Mouse (Mus musculus): ENCODE data around the gene Gm4907. TPM values are rescaled to one million over a fixed set of nuclear protein-coding genes. Genes with fewer than 3 reads are reported as not detected.

Gene Gm4907
- polyA plus RNA-seq (2017; shearing (Covaris generic)): not detected

DNA sequence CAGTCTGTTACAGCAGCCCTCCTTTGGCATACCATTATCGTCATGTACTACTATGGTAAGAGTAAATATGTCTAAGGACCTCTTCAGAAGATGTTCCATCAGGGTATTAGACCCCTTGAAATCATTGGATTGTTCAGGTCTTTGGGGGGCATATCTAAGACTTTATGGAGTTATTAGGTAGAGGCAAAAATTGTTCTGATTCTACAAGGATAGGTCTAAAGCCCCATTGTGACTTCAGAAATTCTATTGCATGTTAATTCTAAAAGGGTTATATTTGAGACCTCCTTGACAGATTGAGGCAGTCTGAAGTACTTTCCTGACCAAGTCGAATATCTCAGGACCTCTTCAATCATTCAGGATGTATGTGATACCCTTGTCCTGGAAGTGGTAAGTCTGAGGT is at the start of gene Gm4907:
Gm4907 (plus strand) TSS at position 301 of the 400 bp plus-strand sequence.

Other genes with a start within 250 kb of the Gm4907 start
- 40.4 TPM for gene Wdr44, start 189.5 kb upstream of the Gm4907 start, polyA plus RNA-seq (2017; shearing (Covaris generic))
- not detected for gene Gm4985, start 76.4 kb downstream of the Gm4907 start, polyA plus RNA-seq (2017; shearing (Covaris generic))

Measured in effector memory CD4-positive, alpha-beta T cell, adult 5 months (primary cell).